In genomic region chr12:70554586-70554985, GRCm38 (mm10) we compare ENCODE assay signal across 8 mouse cellular contexts.
"Had no signal": no experiment of that assay in that cellular context is flagged by ENCODE, and none has a peak within 500 bp of the region (broad histone marks: within the 10 kb centered on the region; RNA-seq: fewer than 3 reads in every experiment).

No protein-coding gene starts in this region.

- ATAC-seq: midbrain, embryonic 13.5 days had no signal

- H3K27ac ChIP-seq: limb, embryonic 12.5 days; liver, embryonic 14.5 days; midbrain, embryonic 13.5 days; neural tube, embryonic 15.5 days; stomach, embryonic 15.5 days had no signal

- H3K4me1 ChIP-seq: limb, embryonic 12.5 days; midbrain, embryonic 13.5 days had no signal

- H3K4me3 ChIP-seq: limb, embryonic 12.5 days; midbrain, embryonic 13.5 days; neural tube, embryonic 15.5 days; stomach, embryonic 15.5 days had no signal

- DNase-seq: kidney, adult 11 months; kidney, postnatal 25 days; layer of hippocampus, postnatal 36 days had no signal
